Mouse (Mus musculus) A20 (cell line): ENCODE results near the gene Gramd1b.

Experiments
- DNase-seq: peaks from one replicate; pipeline ENCODE4 v3.0.0-alpha.2; 2011; ENCODE audit warnings: low read depth, low spot score

Gramd1b gene

GRCm38 (mm10) chr9:40370151-40370550 is 161.0 kb downstream of the Gramd1b start:
- no peak for DNase-seq

- no peak for DNase-seq
Observed at GRCm38 (mm10) chr9:40366795-40367194, 164.4 kb downstream of the Gramd1b start.

GRCm38 (mm10) chr9:40364312-40364711 is 166.9 kb downstream of the Gramd1b start:
- no peak for DNase-seq

- no peak for DNase-seq
Observed at GRCm38 (mm10) chr9:40361970-40362369, 169.2 kb downstream of the Gramd1b start.

- no peak for DNase-seq
Observed at GRCm38 (mm10) chr9:40358408-40358896, 172.7 kb downstream of the Gramd1b start.

GRCm38 (mm10) chr9:40356768-40357446 is 174.3 kb downstream of the Gramd1b start:
- DNase-seq, result no peak

GRCm38 (mm10) chr9:40356368-40356767 is 174.8 kb downstream of the Gramd1b start:
- DNase-seq, result no peak

GRCm38 (mm10) chr9:40355406-40355805 is 175.8 kb downstream of the Gramd1b start:
- DNase-seq, result no peak

- DNase-seq, result no peak
Observed at GRCm38 (mm10) chr9:40353596-40353995, 177.6 kb downstream of the Gramd1b start.

- DNase-seq, result peak; percentile 77
Observed at GRCm38 (mm10) chr9:40350640-40351039, 180.5 kb downstream of the Gramd1b start.

- no peak for DNase-seq
Observed at GRCm38 (mm10) chr9:40350052-40350451, 181.1 kb downstream of the Gramd1b start.

- DNase-seq, result no peak
Observed at GRCm38 (mm10) chr9:40349554-40349953, 181.6 kb downstream of the Gramd1b start.

GRCm38 (mm10) chr9:40348714-40349233 is 182.4 kb downstream of the Gramd1b start:
- DNase-seq, result no peak

GRCm38 (mm10) chr9:40346232-40346984 is 184.8 kb downstream of the Gramd1b start:
- DNase-seq, result no peak

GRCm38 (mm10) chr9:40345493-40346231 is 185.5 kb downstream of the Gramd1b start:
- no peak for DNase-seq

GRCm38 (mm10) chr9:40344801-40345492 is 186.2 kb downstream of the Gramd1b start:
- DNase-seq, result no peak

GRCm38 (mm10) chr9:40343828-40344227 is 187.4 kb downstream of the Gramd1b start:
- DNase-seq, result peak; percentile 38

- peak; percentile 71 for DNase-seq
Observed at GRCm38 (mm10) chr9:40343053-40343652, 188.0 kb downstream of the Gramd1b start.

- no peak for DNase-seq
Observed at GRCm38 (mm10) chr9:40342101-40342500, 189.1 kb downstream of the Gramd1b start.

- DNase-seq, result no peak
Observed at GRCm38 (mm10) chr9:40339578-40339977, 191.6 kb downstream of the Gramd1b start.
